Mouse (Mus musculus) MEL (cell line): ENCODE measurements around the gene Doc2g.

Source experiments
- E2F4 ChIP-seq: IDR thresholded peaks from 2 replicates; pipeline ENCODE4 v1.6.1; 2011; ENCODE audit warnings: low read depth, low read length, improper control_type of control experiment, borderline replicate concordance
- GABPA ChIP-seq: IDR thresholded peaks from 2 replicates; pipeline ENCODE4 v1.6.1; 2012; ENCODE audit warnings: low read depth, mild to moderate bottlenecking, inconsistent platforms, low read length, improper control_type of control experiment, moderate library complexity
- SIN3A ChIP-seq: IDR thresholded peaks from 2 replicates; pipeline ENCODE4 v1.6.1; 2012; ENCODE audit warnings: low read length, improper control_type of control experiment, inconsistent platforms
- ZNF384 ChIP-seq: IDR thresholded peaks from 2 replicates; pipeline ENCODE4 v1.6.1; 2012; ENCODE audit warnings: low read depth, mild to moderate bottlenecking, inconsistent platforms, low read length, improper control_type of control experiment

GRCm38 (mm10) chr19:3964030-3964429, 39.1 kb upstream of the Doc2g start:
- TF ChIP-seq GABPA: no peak
- TF ChIP-seq SIN3A: no peak
- no peak for TF ChIP-seq ZNF384
- no peak for TF ChIP-seq E2F4
